Mouse (Mus musculus) cerebral cortex, adult 2 months (tissue): Measurements from ENCODE around the gene Fzr1.

Source experiments
- WGBS: fragments of 180-500 bp; shearing (Covaris S2); methylation state at CpG from one replicate; pipeline ENCODE4 v1.1.7; 2018; 5-methylcytosine and 5-hydroxymethylcytosine counted together

Gene Fzr1

DNA sequence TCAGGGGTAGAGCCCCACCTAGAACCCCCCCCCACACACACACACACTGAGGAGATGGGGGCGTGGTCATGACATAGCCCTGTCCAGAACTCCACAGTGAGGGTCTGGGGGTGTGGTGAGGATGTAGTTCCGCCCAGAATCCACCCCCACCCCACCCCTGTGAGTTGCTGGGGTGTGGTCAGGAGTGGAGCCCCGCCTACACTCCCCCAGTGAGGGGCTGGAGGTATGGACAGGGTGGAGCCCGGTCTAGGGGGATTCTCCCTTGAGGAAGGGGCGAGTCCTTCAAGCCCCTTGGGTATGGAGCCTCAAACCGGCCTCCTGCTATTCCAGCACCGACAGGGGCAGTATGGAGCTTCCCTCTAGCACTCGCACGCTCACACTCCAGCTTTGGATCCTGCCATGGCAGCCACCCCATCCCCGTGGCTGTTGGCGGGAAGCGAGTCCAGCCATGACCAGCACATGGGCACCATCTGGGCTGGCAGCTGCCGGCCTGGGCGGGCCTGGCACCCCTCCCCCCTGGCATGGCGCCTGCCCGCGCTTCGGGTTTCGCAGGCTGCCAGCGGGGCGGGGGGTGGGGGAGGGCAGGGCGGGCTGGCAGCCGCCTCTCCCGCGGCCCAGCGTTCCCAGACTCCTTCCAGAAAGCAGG lies 38.4 kb upstream of the Fzr1 start:
- 5% methylated on average over 26 of the region's 26 CpGs for WGBS

GRCm38 (mm10) chr10:81415549-81416310 lies 37.4 kb upstream of the Fzr1 start:
- WGBS: 61% methylated on average over 17 of the region's 17 CpGs

DNA sequence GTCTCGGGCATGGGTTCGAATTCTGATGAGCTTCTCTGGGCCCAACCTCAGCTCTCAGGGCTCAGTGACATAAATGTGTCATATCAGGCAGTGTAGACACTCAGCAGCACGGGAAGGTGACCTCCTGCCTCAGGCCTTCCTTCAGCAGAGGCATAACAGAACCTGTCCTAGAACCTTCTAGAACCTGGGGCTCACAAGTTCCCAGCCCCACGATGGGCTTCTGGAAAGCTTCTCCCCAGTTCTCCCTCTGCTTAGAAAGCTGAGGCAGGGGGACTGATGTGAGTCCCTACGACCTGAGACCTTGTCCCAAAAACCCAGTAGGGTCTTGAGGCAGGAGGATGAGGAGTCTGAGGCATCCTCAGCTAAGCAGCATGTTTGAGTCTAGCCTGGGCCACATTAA lies 36.8 kb upstream of the Fzr1 start:
- WGBS: 79% methylated on average over 5 of the region's 5 CpGs

- WGBS: 22% methylated on average over 26 of the region's 26 CpGs
These were observed 35.3 kb upstream of the Fzr1 start for GRCm38 (mm10) chr10:81413310-81414261.

DNA sequence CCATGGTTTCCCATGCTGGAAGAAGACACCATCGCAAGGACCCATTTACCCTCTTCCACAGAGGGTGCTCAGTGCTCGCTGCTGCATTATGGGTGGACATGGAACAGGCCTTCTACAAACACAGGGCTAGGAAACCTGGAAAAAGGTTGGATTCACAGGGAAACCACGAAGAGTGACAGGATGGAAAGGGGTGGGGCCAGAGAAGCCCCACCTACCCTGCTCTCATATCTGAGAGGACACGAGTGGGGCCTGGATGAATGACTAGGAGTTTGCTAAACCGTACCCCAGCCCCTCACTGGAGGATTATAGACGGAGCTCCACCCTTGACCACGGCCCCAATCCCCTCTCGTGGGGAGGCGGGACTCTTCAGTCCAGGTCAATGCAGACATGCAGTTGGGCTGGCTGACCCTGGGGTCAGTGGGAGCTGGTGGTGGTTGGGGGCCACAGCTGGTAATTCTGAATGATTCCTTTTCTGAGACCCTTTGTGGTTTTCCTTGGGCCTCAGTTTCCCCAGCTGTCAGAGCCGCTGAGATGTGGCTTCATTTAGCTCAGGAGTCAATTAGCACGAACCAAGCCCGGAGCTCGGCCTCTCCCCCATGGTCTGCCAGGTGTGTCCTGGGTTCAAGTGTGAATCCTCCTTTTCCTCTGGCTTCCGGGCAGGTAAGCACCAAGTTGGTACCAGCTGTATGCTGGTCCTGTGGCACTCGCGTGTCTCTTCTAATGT lies 34.4 kb upstream of the Fzr1 start:
- WGBS: 69% methylated on average over 16 of the region's 16 CpGs

DNA sequence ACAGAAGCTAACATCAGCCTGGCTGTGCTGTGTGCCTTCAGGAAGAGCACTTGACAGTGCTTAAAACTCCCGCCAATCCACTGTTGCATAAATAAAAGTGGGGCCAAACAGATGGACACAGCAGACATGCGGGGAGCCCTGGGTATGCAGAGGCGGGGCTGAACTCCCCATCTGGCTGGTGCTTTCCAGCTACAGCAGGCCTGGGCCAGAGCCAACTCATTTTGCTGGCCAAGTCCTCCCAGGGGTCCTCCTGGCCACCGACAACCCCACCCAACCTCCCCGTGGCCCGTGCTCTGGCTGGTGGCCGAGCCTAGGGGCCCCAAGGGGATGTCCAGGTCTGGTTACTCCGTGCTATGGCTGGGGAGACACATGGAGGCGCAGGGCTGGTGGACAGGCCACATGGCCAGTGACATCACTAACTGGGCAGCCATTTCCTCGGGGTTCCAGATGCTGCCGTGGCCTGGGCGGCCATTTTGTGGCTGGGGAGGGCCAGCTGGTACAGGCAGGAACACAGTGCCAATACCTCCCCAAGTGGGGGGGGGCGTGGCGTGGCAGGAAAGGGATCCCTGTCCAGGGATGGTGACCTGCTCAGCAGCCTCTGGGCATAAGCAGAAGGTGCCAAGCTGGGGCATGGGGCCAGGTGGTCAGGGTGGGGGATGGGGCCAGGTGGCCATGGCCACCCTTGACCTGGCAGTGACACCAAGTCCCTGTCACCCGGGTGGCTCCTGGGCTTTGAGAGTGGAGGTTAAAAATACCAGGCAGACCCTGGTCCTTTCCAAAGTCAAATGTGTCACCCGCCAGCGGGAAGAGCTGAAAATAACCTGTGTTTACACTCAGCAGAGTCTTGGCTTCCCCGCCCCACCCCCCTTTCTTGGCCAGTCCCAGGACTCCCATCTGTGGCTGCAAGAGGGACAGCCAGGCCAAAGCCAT lies 33.4 kb upstream of the Fzr1 start:
- 29% methylated on average over 18 of the region's 18 CpGs for WGBS

GRCm38 (mm10) chr10:81410981-81411380 lies 32.7 kb upstream of the Fzr1 start:
- 32% methylated on average over 9 of the region's 9 CpGs for WGBS

DNA sequence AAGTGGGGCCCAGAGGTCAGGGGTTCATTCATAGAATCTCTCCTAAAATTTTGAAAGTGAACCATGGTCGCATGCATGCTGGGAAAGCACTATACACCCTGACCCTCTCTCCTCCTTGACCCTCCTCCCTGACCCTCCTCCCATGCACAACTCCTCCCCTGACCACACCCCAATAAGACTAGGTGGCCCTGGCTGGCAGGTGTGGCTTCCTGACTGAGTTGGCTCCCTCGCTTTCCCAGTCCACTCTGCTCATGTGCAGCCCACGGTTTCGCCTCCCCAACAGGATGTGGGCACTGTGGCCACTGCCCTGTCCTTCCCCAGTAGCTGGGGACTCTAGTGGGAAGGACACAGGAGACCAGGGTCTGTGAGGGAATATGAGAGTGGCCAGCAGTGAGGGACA lies 32.0 kb upstream of the Fzr1 start:
- WGBS: 80% methylated on average over 4 of the region's 4 CpGs

DNA sequence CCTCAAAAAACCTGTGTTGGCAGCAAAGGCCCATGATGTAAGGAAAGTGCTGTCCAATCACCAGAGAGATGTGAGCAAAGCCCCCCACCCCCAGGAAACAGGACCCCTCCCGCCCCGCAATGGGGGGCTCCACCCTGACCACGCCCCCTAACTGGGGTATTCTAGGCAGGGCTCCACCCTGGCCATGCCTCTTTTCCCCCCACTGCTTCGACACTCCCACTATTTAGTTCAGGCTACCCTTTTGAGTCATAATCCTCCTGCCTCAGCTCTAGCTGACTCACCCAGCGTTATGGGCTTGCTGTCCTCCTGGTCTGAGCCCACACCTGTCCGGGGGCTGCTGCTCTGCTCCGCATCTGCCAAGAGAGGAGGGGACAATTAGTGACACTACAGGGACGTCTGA lies 31.0 kb upstream of the Fzr1 start:
- 24% methylated on average over 8 of the region's 8 CpGs for WGBS

- WGBS: 38% methylated on average over 9 of the region's 9 CpGs
These were observed 30.6 kb upstream of the Fzr1 start for GRCm38 (mm10) chr10:81408871-81409291.

- 69% methylated on average over 13 of the region's 13 CpGs for WGBS
These were observed 30.1 kb upstream of the Fzr1 start for GRCm38 (mm10) chr10:81408424-81408729.

DNA sequence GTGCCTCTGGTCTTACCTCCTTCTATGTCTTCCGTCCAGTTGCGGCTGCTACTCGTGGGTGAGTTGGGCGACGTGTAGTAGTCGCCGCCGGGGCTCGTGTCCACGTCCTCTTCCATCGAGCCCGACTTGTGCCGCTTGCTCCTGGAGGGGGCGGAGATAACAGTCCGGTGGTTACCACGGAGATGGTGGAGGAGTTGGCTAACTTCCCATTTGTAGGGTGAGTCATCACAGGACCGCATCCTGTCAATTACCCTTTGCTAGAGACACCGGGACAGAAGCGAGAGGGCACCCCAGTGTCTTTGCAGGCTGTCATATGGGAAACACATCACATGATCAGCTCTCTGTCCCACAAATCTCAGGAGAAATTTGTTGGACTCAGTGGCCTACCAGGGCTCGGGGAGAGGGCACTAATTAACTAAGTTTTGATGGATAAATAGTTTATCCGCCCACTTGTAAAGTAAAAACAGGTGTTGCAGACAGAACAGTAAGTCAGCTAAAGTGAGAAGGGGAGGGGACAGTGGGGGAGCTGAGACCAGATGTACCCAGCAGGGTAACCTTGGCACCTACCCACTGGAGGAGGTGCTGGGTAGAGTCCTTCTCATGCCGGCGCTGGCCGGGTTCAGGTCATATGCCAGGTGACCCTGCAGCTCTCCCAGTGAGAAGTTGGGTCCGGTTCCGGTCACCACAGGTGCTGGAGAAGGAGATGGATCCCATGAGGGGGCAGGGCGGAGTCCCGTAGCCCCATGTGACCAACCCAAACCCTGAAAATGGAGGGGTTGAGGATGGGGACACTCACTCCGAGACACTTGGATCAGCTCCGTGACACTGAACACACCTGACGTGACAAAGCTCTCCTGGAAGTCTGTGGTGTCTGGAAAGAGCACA lies 29.5 kb upstream of the Fzr1 start:
- 35% methylated on average over 31 of the region's 31 CpGs for WGBS

DNA sequence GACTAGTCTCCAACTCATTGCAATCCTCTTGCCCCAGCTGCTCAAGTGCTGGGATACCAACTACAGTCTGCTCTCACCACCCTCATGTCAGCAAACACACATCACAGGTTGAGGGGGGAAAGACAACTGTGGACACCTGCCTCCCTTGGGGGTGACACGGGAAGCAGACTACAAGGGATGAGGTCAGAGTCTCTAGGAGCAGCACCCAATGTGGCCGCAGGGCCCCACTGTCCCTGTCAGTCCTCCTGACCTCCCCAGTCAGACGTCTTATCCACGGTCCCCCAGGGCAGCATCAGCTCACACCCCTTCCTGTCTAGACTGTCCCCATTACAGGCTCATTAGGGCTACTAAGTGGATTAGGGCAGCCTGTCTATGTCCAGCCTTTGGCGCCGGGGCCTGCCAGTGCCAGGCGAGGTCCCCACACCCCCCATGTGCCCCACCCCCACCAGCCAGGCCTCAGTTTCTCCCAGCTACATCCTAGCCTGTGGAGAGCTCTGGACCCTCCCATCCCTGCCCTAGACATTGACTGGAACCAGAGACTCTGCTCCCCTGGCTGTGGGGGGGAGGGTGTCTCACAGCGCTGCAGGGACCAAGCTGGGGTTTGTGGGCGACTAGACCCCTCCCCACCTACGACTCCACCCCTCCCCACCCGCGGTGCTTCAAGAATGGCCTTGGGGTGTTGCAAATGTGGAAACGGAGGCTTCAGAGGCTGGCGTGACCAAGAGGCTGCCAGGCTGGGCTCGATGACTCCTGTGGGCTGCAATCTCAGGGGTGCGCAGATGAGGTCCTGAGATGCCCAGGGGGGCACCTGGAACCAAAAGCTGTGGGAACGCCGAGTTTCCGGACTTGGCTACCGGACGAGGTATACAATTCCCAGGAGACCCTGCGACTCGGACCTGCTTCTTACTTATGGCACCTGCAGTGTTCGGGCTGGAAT lies 28.5 kb upstream of the Fzr1 start:
- WGBS: 56% methylated on average over 24 of the region's 24 CpGs

DNA sequence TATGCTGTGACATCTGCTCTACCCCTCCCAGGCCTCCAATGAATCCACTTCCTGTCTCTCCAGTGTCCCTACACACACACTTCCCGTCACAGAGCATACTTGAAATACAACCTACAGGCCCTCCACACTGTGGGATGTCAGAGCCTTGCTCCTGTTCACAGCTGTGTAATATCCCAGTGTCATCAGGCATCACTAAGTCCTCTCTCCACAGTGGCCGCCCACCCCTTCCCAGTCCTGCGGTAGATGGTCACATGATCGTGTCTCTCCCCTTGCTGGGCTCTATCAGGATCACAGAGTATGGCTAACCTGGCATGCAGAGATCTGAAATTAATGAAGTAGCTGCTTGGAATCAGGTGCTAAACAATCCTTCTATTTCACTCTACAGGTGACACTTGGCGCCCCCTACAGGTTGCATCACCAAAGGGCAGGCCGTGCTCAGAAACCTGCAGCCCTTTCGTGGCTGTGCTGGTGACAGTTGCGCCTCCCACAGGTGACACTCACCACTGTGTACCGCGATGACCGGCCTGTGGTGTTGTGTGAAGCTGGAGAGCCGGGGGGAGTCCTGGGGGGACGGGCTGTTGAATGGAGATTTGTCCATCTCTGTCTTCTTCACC lies 27.4 kb upstream of the Fzr1 start:
- WGBS: 45% methylated on average over 13 of the region's 13 CpGs

DNA sequence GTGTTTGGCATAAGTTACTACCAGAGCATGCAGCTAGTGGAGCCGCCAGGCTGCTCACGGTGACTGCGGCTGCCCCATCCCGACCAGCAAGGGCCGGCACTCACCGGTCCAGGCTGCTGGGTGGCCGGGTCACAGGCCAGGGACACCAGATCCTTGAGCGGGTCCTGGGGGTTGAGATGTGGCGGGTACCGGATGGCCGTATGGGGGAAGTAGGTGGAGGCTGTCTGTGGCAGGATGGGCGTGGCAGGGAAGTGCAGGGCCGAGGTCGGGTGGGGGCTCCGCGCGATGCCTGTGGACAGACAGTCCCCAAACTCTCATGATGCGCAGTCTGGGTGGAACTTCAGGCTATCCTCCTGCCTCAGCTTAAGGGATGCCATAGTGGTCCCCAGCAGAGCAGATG lies 26.4 kb upstream of the Fzr1 start:
- WGBS: 74% methylated on average over 18 of the region's 18 CpGs

DNA sequence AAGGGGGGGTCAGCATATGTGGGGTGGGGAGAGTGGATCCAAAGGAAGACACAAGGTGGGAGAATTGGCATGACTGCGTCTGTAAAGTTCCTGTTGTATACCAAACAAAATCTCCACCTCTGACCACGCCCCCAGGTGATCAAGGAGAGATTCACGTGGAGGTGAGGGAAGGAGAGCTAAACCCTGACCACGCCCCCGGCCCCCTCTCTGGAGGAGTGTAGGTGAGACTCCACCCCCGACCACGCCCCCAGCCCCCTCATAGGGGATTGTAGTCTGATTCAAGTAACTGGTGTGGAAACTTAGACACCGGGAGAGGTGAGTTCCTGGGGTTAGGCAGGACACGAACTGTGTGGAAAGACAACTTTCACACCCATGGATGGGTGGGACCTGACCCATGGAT lies 25.8 kb upstream of the Fzr1 start:
- 42% methylated on average over 9 of the region's 9 CpGs for WGBS

GRCm38 (mm10) chr10:81403511-81403910 lies 25.2 kb upstream of the Fzr1 start:
- 76% methylated on average over 10 of the region's 10 CpGs for WGBS

DNA sequence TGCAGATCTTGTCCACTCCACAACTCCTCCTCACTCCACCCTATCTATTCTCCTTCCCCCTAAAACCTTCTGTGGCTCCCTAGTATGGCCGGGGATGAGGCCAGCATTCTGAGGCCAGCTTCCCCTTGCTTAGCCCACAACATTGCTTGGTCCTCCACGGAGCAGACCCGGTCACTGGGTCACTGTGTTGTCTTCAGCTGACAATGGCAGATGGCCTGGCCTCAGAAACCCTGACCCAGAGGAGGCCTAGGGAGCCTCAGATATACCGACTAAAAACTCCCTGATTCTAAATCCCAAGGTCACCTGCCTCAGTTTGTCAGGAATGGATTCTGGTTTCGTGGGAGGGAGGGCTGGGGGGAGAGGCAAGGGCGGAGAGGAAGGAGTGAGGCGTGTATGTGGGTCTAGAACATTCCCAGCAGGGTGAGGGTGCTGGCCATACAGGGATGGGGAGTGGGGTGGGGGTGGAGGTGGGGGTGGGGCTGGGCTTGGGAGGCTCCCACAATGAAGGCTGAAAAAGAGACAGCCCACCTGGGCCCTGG lies 24.0 kb upstream of the Fzr1 start:
- 23% methylated on average over 7 of the region's 7 CpGs for WGBS
